Mouse (Mus musculus): Measurements from ENCODE around the gene Wnt3.

The Wnt3 gene

DNA sequence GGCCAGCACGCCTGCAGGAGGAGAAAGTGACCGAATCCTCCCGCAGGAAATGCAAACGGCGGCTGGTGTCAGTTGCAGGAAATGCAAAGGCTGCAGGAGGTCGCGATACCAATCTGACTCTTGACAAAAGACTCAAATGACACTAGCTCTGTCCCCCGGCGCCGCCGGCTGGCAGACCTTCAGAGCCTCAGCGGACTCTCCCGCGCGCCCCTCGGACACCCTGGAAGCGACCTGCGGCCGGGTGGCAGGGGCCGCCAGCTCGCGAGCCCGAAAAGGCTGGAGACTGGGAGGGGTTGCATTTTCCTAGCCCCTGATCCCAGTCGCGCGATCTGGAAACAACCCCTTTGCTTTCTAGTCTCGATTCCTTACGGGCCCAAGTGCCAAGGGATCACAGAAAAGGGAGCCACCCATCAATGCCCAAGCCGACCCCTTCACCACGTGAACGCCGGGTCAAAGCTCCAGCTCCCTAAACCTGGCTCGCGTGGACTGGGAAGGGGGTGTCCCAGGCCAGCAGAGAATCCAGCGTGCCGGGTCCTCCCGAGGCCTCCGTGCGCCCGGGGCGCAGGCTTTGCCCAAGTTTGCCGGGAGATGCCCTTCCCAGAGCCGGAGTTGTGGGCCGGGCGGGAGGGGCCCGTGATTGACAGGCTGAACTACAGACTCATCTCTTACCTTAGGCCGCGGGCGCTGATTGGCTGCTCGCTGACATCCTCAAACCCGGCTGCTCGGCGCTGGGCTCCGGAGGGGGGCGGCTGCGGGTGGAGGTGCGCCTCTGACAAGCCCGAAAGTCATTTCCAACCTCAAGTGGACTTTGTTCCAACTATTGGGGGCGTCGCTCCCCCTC is at the start of gene Wnt3:
TSS of gene Wnt3 (plus strand) at position 764 of the 841 bp plus-strand sequence.
- DNase-seq (ENCODE audit: low read depth) = no peak

DNA sequence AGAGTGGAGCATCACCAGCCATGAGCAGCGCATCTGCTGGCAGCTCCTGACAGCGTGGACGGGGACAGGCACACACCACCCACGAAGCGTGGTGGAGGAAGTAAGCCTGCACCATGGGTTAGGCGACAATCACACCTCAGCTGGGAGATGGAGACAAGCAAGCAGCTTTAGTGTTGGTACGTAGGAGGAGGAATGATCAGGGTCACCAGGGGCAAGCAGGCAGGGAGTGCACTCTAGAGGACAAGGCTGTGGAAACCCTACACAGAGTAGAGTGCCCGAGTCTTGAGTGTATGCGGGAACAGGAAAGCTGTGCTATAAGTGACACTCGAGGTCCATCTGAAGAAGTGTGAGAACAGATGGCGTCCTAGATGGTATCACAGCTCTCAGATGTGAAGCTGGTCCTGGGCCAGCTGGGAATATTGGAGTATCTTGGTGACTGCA is 49.6 kb upstream of the Wnt3 start:
- no peak for DNase-seq (ENCODE audit: low read depth)

DNA sequence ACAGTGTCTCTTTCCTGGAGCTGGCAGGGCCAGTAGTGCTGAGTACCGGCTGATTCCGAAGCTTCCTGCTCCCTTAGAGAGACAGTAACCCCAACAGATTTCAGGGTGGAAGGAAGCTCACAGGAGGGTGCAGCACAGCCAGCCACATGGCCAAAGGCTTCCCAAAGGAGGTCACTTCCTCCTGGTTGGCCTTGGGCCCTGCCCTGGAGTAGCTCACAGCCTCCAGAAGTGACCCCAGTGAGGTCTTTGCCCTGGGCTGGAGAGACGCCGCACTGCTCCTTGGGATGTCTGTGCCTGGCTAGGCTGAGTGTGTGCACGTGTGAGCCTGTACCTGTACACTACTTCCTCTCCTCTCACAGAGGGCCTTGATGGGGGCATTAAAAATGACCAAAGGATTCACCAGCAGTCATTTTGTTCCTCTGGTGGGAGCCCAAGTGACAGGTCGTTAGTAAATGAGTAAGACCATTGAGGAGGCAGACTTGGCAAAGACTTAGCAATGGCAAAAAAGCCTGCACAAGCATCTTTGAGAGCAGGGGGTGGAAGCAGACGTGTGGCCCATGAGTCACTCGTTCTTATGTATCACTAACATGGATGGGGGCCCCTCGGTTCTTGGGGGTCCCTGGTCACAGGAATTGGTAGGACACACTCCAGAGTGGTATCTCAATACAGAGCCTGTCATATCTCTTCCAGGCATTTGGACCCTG is 44.5 kb upstream of the Wnt3 start:
- no peak for DNase-seq (ENCODE audit: low read depth)

DNA sequence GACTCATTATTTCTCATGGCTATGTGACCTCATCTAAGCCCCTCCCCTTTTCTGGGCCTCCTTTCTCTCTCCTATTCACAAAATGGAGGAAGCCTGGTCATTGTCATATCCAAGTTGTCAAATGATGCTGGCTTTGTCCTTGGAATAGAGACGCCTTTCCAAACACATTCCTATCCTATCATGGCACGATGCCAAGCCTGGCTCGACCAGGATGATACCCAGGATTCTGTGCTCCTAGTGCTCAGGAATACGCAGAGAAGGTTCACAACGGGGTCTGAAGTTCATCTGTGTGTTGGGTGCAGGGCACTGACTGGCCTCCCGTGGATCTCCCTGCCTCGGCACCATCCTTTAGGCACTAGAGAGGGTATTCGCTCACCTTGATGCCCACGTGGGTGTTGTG is 42.4 kb upstream of the Wnt3 start:
- no peak for DNase-seq (ENCODE audit: low read depth)

DNA sequence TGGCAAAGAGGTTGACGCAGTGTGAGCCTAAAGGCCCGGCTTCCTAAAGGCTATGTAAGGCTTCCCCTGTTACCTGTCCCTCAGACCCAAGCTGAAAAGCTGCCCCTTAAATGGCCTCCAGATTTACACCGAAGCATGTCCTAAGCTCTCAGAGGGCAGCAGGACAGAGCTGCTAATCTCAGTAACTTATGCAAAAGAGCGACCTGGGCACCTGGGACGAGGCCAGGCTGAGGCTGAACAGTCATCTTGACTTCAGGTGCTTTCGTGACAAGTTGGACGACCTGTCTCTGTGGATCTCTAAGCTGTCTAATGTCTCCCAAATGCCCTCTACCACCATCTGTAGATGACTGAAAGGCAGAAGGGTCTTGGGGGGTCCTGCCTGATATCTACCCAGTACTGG is 41.6 kb upstream of the Wnt3 start:
- DNase-seq (ENCODE audit: low read depth) = no peak

DNA sequence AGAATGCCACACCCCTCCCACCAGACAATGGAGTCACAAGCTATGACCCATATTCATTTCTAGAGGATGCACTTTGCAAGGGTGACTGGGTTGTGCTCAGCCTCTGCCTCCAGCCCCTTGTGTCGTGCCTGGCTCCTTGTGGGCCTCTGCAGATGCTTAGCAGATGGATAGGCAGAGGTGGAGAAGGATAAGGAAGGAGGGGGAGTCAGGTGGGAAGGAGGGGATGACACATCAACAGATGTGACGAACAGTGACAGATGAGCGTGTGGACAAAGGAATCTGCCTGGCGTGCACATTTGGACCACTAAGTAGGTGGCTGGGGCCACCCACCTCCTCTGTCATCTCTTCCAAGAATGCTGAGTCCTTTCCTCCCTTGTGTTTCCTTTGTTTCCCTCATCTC is 40.9 kb upstream of the Wnt3 start:
- no peak for DNase-seq (ENCODE audit: low read depth)

DNA sequence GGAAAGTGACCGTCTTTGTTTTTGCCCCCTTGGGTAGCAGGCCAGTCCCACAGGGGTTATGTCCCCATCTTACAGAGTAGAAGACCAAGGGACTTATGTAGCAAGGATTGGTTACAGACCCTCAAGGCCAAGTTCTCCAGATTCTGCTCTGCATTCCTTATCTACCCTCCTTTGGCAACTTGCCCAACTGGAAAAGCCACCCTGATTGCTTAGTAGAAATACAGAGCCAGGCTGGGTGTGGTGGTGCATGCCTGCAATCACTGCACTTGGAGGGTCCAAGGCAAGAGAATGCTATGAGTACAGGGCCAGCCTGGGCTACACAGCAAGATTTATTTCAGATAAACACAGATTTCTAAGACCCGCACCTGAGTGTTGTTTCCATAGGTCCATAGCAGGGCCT is 40.0 kb upstream of the Wnt3 start:
- no peak for DNase-seq (ENCODE audit: low read depth)

DNA sequence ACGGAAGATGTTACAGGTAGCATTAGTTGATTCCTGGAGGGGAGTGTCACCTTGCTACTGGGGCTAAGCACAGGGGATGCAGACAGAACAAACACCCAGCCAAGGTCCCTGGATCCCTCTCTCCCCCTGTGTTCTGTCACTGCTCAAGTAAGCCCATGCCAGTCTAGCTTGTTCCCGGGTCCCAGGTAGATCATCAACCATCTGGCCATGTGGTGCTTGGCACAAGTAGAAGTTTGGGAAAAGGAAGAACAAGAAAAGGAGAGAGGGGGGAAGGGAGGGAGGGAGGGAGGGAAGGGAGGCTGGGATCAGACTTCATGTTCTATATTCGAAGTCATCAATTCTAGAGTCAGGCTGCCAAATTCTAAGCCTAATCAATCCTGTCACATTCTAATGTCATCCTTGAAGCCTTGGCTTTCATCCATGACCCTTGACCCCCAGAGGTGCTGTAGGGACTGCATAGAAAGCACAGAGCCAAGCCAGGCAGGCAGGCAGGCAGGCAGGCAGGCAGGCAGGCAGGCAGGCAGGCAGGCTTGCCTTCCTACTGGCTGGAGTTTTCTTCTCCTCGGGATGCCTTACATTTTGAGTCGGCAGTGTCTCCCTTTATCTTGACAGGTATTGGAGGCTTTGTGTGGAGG is 39.4 kb upstream of the Wnt3 start:
- DNase-seq (ENCODE audit: low read depth) = no peak

DNA sequence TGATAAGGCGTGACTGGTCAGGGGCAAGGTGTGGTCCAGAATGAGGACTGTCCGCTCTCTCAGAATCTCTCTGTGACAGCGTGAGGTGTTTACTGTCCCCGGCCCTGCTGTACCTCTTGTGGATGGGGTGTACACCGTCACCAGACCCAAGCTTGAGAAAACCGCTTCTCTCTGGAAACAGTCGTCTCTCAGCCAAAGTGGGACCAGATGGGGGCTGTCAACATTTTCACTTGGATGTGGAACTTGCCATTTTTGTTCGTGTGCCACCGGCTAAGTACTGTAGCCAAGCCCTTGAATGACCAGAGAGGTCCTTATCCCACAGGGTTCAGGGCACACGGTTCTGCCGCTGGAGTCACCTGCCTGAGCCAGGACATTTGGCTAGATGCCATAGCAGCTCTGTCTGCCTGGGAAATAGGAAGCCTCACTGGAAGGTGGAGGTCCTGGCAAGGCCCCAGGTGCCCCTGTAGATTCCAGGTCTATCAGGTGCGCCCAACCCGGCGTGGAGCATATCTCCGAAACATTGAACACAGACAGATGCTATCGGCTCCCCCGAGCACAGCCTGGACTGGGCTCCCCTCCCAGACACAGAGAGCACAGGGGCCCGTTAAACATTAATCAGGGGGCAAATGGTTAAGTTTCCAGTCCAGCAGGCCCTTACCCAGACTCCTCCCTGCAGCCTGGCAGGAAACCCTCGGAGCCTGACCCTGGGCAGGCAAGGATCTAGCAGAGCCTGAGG is 38.7 kb upstream of the Wnt3 start:
- DNase-seq (ENCODE audit: low read depth) = no peak

DNA sequence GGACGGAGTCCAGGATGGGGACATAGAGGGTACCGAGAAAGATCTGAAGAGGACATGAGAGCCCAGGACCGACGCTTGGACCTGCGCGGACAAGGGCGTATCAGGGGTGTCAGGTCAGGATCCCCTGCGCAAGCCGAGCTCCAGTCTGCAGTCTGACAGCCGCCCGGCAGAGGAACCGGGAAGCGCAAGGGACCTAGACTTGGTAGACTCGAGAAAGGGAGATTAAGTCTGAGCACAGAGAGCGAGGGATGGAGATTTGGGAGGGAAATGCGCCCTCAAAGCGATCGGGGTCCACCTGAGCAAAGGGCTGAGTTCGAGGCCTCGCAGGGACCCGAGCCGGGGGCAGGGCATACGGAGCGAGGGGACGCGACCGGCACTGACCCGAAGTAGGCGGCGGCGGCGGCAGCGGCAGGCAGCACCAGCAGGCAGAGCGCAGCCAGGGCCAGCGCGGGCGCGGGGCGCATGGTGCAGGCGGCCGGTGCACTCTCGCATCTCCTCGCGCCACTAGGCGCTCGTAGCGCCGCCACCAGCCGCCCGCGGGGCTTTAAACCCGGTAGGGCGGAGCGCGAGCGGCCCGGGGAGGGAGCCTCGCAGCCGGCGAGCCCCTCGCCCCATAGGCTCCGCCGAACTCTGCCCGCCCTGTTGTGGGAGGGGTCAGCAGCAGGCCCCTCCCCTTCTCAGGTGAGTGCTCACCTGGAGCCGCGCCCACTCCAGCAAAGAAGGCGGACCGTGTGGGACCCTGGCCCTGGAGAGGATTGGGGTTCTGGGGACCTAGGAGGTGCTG is 24.5 kb upstream of the Wnt3 start, which contains the start of gene Wnt9b:
TSS of gene Wnt9b (minus strand) at position 516 of the 784 bp plus-strand sequence.
- no peak for DNase-seq (ENCODE audit: low read depth)

DNA sequence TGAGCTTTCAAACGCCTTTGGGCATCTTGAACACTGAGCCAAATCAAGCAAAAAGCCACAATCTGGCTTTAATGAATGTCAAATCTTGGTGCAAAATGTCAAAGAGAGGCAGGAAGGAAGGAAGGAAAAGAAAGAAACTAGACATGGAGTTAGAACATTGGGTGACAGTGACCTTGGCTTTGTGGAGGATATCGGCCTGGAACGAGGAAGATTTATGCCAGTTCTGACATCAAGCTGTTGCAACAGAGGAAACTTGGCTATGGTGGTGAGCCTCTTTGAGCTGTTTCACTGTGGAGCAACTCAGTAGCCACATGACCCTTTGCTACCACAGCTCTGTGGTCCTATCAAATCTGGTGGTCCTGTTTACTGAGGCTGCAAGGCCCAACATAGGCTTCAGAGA is 23.3 kb upstream of the Wnt3 start:
- peak; percentile 59 for DNase-seq (ENCODE audit: low read depth)

DNA sequence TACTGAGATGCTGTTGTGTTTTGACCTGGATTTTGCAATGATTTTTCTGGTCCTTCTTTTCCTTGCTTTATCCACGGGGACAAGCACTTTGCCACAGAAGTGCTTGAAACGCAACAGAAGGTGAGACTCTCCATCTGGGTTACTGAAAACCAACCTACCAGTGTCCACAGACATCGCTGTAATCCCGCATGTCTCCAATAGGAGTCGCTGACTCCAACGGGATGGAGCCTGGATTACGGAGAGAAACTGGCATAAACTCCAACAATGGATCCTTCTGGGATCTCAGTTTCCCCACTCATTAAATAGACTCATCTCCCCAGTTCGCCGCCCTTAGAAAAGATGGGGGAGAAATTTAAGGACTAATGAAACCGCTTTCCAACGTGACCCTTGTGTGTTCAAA is 15.9 kb upstream of the Wnt3 start:
- peak; percentile 3 for DNase-seq (ENCODE audit: low read depth)

DNA sequence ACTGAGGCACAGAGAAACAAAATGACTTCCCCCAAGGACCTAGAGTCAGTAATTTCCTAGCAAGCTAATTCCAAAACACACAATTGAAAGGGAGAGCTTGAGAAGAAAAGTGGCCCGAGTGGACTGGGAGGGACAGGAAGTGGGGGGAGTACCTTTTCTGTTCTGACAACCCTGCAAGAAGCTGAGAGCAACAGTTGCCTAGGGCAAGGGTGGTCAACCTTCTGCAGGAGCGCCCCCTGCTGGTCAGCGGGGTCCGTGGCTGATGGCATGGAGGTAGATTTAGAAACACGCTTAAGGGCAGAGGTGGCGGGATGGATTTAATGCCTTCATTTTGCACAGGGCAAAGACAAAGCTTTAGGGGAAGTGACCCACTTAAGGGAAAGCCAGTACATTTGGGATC is 15.2 kb upstream of the Wnt3 start:
- DNase-seq (ENCODE audit: low read depth) = peak; percentile 75

DNA sequence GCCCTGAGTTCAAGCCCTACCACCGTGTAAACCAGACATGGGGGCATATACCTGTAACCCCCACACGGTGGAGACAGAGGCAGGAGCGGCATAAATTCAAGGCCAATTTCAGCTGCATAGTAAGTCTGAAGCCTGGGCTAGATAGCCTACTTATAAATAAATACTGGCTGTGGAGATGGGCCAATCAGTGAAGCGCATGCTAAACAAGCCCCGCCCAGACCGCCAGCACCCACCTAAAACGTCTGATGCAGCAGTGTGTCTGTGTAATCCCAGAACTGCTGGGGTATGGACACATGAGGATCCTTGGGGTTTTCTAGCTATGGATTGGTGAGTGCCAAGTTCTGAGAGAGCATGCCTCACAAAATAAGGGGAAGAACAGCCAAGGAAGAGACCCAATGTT is 13.8 kb upstream of the Wnt3 start:
- peak; percentile 9 for DNase-seq (ENCODE audit: low read depth)

DNA sequence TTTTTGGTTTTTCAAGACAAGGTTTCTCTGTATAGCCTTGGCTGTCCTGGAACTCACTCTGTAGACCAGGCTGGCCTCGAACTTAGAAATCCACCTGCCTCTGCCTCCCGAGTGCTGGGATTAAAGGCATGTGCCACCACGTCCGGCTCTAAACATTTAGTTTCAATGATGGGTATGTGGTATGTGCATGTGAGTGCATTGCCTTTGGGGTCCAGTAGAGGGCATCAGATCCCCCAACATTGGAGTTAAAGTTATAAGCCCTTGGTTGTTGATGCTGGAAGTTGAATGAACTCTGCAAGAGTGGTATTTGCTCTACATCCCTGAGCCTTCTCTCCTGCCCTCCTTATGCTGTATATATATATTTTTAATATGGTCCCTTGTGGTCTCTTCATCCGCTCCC is 13.1 kb upstream of the Wnt3 start:
- DNase-seq (ENCODE audit: low read depth) = peak; percentile 16

DNA sequence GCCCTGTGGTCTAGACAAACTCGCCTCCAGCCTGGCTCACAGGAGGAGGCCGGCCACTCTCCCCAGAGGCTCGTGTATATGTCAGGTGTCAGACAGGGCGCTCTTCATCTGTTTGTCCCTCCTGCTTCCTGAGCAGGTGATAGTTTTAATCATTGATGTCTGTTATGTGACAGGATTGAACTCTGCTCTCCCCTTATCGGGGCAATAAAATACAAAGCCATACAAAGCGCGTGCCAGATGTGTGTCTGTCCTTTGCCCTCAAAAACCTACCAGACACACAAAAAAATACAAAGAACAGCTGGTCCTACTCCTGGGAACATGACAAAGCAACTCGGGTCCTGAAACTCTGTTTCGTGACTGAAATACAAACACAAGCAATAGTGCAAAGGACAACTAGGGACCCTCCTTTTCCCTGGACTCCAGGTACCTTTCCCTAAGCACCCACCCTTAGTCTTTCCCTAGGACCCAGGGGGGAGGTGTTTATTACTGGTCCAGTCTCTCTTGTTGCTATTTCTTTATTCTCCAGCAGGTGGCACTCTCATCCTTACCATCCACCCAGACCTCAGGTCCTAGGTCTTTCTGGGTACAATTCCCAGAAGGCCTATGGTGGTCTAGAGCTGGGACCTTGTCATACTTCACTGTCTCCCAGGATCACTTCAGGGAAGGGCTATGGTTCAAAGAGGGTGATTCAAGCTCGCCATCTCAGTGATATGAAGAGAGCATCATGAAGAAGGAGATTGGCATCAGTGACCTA is 10.4 kb upstream of the Wnt3 start:
- DNase-seq (ENCODE audit: low read depth) = peak; percentile 64

DNA sequence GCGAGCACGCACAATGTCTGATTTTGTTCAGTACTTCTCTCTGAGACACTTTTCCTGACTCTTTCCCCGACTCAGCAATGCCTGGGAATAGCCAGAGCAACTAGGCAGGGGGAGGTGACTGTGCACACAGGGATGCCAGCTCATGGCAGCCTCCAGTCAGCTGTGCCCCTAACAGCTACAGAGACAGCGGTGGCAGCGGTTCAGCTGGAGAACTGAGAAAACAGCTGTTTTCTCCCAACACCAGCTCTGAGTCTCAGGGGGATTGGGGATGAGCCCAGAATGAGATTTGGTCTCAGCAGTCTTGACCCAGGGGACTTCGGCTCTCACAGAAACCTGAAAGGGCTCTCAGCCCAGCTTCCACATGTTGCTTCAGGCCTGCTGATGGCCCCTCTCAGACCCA is 9.3 kb upstream of the Wnt3 start:
- no peak for DNase-seq (ENCODE audit: low read depth)

DNA sequence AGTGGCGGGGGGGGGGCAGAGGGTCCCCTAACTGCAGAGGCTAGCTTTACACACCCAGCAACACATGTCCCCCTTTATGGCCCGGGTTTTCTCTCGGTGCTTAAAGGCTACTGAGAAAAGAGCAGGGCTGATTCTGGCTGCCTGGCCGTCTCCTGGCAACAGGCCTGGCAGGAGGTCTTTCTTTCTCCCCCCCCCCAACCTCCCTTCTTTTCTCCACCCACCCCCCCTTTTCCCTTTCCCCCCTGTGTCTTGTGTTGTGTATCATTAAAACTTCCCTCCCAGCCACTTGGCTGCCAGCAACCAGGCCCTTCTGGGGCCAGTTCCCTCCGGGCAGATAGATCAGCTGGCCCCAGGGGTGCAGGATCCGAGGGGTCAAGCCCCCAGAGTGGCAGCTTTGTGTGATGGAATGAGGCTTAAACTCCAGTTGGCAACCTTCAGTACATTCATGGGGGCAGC is 8.4 kb upstream of the Wnt3 start:
- no peak for DNase-seq (ENCODE audit: low read depth)

DNA sequence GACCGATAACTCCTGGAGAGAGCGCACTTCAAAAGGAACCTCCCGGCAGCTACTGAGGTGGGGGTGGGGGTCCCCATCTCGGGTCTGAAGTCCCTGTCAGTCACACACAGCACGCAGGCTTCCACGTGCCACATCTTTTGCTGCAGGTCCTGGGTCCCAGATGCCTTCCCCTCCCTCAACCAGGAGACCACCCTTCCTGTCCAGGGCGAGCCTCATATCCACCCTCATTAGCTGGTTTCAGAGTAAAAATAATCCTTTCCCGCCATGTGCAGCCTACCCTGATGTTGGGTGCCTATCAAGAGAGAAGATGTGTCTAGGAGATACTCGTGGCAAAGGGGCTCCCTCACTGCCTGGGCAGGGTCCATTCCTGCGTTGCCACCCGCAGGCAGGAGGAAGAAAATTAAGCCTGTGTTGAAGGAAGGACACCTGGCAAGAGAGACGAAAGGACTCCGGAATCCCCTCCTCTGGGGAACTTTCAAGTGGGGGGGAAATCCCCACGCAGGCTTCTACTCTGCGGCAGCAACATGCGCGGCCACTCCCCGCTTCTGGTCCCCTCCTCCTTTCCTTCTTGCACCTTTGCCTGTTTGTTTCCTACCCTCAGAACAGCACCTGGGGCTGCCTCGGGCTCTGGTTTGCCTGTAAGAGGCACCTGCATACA is 2.7 kb upstream of the Wnt3 start:
- no peak for DNase-seq (ENCODE audit: low read depth)

Data from 416B (cell line).